Mouse (Mus musculus): ENCODE results near the gene Anxa9.

The Anxa9 gene

DNA sequence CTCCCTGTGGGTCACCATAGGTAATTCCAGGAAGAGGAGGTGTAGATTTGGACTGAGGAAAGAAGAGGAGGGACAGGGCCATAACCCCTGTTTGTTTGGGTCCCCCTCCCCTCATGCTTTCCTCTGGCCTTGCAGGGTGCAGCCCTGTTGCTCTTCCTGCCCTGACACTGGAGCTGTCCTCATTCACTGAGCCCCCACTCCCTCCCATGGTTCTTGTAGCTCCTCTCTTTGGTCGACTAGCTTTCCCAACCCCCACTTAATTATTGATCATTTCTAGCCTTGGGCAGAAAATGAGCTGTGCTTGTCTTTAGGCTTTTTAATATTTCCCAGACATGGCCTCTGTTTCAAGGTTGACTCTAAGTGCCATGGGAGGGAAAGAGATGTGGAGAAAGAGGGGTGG lies 22.9 kb downstream of the Anxa9 start:
- no peak for DNase-seq (ENCODE audit: low spot score)

DNA sequence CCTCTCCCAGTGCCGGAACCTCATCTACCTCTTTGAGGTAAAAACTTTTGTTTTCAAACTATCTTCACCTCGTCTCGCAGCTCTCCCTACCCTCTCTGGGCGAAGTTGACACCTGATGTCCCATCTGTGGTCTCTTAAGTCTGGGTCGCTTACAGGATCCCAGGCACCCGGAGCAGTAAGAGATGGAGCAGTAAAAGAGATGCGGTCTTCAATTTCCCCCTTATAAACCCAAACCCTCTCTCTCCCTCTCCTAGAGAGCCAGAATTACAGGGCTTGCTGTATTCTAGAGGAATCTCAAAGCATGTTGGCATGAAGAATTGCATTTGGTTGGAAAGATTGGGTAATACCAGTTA lies 23.4 kb downstream of the Anxa9 start:
- no peak for DNase-seq (ENCODE audit: low spot score)

DNA sequence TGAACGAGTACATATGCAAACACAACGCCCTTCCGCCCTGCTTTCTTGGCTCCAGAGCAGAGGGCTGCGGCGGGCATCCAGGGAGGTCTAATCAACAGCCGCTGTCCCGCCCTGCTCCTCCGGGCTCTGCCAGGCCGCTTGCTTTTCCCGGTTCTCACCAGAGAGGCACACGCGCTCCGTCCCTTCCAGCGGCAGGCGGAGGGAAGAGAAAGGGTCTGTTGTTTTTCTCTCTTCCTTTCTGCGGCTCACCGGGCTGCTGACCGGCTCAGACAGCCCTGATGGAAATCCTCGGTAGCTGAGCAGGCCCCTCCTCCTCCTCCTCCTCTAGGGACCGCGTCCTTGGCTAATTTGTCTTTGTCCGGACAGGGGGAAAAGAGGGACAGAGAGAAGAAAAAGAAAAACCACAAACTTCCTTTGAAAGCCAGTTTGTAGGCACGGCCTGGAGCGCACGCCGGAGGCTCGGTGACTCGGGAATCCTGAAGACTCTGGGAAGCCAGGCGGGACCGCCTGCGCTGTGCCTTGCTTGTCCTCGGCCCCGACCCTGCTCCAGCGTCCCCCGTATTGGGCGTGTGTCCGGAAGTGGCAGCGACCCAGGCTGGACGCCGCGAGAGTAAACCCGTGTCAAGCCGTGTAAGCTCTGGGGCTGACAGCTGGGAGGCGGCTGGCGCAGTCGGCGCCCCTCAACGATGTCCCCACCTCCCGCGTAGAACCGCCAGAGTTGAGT lies 23.9 kb downstream of the Anxa9 start:
- DNase-seq (ENCODE audit: low spot score), result peak; percentile 43

DNA sequence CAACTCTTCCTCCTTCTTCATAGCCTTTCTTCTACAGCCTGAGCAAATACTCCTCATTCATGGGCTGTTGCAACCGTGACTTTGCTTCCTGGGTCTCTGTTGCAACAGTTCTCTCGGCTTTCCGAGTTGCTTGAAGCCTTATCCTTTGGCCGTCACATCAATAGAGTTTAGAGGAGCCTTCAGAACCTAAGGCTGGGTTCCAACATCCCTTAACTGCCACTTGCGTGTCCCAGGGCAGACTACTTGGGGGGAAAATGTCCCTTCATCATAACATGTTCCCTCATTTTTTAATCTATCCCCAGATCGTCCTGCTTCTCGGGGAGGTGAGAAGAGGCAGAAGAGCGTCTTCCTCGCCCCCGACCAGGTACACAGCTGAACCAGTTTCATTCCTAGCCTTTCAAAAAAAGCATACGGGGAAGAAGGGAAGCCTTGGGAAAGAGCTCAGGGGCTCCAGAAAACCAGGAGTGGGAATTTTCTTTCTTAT lies 24.6 kb downstream of the Anxa9 start:
- no peak for DNase-seq (ENCODE audit: low spot score)

DNA sequence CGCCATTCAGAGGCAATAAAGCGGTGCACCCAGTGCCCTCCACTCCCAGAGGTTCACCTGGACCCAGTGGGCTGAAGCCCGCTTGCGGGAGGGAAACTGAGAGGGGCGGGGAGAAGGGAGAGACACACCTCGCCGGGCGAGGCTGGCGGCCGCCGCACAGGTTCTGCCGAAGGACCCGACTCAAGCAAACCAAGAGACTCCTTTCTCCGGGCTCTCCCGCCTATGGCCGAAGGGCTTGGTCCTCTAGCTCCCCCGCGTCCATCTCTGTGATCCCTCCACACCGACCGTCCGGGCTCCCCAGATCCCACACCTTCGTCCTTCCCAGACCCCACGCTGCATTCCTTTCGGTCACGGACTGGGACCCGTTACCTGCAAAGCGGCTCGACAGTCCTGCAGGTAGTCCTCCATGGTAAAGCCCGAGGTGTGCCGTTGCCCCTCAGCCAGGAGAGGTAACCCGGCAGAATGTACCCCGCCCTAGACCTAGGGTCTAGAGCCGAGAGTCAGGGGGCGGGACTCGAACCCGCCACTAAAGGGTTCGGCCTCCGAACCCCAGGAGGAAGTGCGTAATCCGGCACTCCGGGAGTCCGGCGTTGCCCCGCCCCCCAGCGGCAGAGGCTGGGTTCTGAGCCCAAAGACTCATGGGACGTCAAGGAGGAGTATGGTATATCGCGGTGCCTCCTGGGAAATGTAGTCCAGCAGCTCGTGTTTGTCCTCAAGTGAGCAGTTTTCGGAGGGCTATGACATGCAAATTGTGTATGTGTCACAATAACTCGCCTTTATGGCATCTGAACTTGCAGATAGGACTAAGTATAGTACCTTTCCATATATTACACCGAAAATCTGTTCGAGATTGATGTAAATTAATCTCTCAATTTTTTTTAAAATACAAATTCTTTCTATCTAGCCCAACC lies 25.5 kb downstream of the Anxa9 start, which contains the start of the genes Mindy1 and Prune1:
Gene Mindy1, plus strand, starts transcription at position 130 of the 911 bp plus-strand sequence.
Gene Prune1, minus strand, starts transcription at position 861 of the 911 bp plus-strand sequence.
- peak; percentile 95 for DNase-seq (ENCODE audit: low spot score)

DNA sequence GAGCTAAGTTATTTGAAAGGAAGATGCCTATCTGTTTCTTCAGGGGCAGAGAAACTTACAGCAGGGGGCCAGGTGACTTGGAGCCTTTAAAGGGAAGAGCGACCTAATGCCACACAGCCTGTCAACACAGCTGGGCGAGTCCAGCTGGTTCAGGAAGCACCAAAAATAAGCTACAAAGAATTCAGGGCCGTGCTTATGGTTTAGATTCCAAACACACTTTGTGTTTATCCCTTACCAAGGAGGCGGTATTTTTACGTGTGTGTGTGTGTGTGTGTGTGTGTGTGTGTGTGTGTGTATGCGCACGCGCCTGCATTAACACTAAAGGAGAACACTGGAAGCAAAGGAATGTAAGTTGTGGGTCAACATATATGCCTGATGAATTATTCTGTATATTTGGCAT lies 26.2 kb downstream of the Anxa9 start:
- no peak for DNase-seq (ENCODE audit: low spot score)

DNA sequence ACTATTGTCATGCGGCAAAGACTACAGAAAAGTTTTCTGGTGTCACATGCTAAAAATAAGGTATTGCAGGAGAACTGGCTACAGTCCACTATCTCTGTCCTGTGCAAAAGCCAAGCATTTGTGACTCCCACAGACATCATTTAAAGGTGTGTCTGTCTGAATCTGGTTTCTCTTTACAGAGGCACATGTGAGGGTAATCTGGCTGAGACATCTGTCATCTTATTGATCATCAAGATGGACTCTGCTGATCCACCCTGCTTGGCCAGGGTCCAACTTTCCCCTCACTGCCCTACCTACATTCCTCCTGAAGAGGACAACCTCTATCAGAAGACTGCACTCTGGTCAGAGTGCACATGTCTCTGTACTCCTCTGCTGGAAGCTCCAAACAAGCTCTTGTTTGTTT lies 29.8 kb downstream of the Anxa9 start:
- DNase-seq (ENCODE audit: low spot score), result no peak

DNA sequence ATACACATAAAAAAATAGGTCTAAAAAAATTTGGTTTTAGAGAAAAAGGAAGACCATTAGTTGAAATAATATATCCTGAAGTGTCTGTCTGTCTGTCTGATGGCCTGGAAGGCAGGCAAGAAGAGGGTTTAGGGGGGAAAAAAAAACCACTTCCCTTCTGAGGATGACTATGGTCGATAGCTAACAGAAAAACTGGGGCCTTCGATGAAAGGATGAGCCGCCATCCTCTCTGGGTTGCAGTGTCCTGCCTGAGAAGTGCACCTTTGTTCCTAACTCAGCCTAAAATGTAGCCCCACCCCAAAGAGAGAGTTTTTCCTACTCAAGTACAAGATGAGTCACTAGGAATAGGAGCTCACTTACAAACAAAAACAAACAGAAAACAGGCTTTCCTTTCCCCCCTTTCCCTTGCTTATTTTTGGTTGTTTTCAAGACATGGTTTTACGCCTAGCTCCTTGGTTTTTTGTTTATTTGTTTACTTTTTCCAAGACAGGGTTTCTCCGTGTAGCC lies 30.5 kb downstream of the Anxa9 start:
- DNase-seq (ENCODE audit: low spot score), result no peak

DNA sequence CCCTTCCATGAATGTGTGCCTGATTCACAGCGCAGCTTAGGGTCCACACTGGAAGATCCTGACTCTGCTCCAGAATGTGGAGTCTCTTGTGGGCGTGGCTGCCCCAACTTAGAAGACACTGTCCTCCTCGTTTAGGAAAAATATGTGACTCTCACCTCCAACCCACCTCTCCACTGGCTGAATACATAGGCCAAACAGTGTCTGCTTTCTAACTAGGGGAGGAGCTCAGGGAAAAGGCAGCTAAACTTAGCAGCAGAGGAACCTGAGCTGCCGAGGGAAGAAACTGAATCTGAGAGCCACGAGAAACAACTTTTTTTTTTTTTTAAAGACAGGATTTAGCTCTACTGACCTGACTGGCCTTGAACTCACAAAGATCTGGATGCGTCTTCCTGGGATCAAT lies 31.8 kb downstream of the Anxa9 start:
- DNase-seq (ENCODE audit: low spot score), result no peak

DNA sequence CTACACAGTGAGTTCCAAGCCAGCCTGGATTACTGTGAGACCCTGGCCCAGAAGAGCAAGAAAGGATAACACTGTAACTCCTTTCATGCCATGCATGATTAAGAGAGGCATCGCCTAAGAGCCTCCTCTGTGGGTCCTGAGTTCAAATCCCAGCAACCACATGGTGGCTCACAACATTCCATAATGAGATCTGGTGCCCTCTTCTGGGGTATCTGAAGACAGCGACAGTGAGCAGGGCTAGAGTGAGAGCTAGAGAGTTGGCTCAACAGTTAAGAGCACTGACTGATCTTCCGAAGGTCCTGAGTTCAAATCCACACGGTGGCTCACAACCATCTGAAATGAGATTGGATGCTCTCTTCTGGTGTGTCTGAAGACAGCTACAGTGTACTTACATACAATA lies 32.5 kb downstream of the Anxa9 start:
- DNase-seq (ENCODE audit: low spot score), result no peak

DNA sequence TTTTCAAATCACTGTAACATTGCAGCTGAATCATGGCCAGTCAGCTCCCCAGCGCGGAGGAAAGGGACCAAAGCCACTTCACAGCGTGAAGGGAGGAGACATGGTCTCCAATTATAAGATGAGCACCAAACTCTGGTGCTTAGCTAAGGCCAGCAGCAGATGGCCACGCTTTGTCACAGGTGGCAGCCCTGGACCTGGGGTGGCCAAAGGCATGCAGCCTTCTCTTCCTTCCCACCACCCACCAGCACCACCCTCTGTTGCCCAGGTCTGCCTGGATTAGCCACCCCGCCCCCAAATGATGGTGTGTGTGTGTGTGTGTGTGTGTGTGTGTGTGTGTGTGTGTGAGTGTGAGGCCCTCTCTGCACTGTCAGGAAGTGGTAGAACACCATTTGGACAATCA lies 33.5 kb downstream of the Anxa9 start:
- DNase-seq (ENCODE audit: low spot score), result no peak

DNA sequence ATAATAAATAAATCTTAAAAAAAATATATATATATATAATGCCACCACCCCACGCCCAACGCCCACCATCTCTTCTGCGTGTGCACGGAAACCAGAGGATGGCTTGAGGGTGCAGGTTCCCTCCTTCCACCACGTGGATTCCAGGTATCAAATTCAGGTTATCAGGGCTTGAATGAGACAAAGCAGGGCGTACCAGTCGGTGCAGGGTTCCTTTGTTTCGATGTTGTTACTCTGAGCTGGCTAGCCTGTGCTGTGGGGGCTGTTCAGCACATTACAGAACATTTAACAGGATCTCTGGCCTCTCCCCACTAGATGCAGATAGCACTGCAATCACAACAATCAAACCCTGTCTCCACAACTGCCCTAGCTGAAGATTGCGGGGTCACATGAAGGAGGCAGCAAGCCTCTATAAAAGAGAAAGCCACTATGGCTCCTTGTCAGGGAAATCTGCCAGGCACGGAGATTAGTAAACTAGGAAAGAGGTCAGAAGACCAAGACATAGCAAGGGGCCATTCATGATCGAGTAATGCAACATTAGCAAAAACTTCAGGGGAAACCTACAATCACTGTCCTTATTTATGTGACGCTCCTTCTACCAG lies 36.1 kb downstream of the Anxa9 start:
- DNase-seq (ENCODE audit: low spot score), result no peak

DNA sequence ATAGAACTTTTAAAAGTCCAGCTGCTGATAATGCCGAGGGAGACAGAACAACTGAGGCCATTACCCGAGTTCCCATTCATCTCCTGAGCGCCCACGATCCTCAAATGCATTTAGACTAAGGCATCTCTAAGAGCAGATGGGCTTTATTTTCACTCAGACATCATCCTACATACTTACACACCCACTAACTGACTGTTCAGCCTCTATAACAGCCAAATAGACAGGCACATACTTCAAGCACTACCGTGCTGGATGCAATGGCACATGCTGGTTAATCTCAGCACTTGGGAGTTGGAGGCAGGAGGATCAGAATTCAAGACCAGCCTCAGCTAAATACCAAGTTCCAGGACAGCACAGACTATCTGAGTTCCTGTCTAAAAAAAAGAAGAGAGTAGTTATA lies 37.2 kb downstream of the Anxa9 start:
- DNase-seq (ENCODE audit: low spot score), result no peak

DNA sequence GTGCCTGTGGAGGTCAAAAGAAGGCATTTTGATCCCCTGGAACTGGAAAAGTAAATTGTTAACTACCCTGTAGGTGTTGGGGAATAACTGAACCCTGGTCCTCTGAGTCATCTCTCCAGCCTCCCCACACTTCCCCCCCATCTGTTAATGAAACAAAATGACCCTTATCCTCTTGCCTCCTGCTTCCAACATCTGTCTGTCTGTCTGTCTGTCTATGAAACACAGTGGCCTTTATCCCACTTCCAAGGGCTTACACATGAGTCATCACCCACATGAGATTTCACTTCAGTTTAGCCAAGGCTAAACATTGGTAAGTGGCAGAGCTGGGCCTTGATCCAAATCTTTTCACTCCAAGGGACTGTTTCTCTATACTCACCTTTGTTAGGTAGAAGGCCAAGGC lies 39.1 kb downstream of the Anxa9 start:
- DNase-seq (ENCODE audit: low spot score), result no peak

DNA sequence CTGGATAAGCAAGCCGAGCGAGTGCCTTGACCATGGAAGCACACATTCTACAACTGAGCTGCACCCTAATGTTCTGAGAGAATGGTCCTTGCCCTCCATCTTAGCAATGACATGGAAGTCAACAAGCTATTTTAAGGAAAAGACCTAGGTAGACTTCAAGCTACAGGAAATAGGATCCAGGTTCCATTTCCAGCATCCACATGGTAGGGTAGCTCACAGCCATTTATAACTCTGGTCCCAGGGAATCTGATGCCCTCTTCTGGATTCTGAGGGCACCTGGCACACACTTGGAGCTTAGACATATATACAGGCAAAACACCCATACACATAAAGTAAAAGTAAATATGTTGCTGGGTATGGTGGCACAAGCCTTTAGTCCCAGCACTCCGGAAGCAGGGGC lies 40.9 kb downstream of the Anxa9 start:
- DNase-seq (ENCODE audit: low spot score), result no peak

DNA sequence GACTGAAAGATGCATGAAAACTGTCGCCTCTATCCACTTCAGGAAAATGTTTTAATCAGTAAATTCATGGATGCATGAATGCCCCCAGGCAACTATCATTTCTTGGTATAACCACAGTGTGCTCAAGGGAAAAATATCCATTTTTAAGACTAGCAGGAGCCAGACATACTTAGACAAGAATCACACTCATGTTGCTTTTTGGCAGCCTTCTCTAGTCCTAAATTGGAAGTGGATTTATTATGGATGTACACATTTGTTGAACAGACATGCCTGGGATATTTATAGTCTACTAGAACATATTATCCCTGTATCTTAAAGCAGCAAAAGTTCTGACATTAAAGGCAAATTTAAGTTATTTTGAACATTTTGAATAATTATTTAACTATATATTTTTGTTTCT lies 42.3 kb downstream of the Anxa9 start:
- DNase-seq (ENCODE audit: low spot score), result no peak

DNA sequence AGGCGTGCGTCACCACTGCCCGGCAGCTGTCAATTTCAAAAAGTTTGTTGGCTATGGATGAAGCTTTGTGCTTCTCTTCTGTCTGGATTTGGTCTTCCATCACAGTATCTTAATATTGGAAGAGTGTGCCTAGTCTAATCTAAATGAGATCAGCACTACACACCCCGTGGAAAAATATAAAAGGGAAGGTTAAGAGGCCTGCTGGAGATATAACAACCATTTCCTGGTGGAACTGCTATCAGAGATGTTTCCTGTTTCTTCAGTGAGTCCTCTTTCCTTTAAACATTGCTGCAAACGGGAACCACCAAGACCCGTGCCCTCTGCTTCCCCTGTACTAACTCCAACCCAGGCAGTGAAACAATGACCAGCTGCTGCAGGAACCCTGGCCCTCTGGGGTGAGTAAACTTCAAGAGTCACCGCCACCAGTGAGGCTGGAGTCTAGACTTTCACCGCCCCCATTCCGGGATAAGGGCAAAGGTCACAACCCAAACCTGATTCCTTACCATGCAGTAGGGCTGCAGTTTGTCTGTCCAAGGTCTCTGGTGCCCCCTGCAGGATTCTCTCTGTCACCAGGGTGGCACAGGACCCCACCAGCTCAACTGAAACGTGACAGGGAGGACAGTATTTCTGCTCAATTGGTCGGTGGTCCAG lies 43.8 kb downstream of the Anxa9 start:
- DNase-seq (ENCODE audit: low spot score), result no peak

DNA sequence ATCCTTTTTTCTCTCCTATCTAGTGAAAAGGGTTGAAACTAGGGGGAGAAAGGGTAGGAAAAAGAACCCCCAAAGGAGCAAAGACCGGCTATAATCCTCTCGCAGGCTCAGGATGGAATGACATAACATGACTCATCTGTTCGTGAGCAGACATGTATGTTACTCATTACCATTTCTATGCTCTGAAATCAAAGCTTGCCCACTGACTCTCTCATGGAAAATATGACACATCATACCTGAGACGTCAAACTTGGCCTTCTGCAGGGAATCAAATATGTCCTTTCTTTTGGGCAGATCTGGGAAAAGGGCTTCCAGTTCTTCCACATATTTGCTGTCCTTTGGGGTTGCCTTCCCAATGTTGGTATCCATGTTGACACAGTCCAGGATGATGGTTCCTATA lies 45.0 kb downstream of the Anxa9 start:
- DNase-seq (ENCODE audit: low spot score), result no peak

DNA sequence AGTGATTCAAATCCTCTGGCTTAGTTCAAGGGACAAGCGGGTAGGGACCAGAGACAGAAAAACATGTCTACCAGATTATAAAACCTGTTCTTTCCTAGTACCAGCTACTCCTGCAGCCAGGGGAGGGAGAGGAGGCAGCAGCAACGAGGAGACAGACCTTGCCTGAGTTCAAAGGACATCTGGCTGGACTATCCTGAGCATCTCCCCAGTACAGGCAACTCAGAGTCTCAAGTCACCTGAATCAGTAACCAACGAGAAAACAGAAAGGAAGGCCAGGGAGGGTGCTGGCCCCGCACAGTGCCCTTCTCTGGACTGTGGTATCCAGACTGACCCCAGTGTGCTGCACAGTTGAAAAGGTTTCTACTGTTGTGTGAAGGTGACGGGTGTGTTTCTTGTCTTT lies 50.0 kb downstream of the Anxa9 start:
- no peak for DNase-seq (ENCODE audit: low spot score)

DNA sequence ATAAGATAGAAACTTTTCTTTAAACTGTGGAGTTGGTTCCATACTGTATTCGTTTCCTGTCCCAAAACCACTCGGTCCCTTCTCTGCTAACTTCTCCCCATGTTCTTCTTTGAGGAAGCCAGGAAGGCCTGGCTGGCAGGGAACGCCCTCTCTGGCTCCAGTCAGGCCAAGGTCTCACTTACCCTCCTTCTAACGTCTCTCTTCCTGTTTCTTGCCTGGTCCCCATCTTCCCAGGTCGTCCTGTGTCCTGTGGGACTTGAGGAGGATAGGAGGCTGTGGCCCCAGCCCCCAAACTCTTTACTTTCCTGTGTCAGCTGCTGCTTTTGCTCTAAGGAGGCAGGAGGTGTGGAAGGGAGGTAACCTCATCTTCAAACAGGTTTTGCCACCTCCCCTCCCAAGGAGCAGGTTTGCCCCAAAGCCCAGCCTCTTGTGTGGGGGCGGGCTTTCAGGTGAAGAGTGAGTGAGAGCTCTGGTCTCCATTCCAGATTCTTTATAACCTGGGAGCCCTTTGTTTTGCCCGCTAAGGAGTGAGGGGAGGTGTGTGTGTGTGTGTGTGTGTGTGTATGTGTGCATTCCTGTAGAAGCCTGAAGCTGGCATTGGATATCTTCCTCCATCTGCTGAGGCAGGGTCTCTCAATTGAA lies 56.1 kb downstream of the Anxa9 start, which contains the start of gene Bnipl:
Gene Bnipl, minus strand, starts transcription at position 411 of the 642 bp plus-strand sequence.
- no peak for DNase-seq (ENCODE audit: low spot score)

DNA sequence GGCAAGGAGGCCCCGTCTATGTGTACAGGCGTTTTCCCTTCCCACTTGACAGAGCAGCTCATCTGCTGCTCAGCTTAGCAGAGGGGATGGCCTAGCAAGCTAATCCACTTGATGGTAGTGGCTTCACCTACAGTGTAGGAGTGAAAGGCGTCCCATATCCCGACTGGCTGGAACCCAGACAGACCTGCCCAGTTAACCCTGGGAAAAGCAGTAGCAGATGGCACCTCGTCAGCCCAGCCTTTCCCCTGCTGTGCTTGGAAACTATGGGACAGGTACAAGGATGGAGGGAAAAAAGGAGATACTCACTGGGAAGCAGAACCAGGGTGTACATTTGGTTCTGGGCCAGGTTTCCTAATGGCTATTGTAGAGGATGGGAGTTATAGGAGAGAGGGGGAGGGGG lies 56.6 kb downstream of the Anxa9 start:
- no peak for DNase-seq (ENCODE audit: low spot score)

Data from urinary bladder, postnatal 10 days (tissue).